Mouse (Mus musculus): ENCODE results near the gene Obp2b. TPM values are rescaled to one million over a fixed set of nuclear protein-coding genes. Genes with fewer than 3 reads are reported as not detected.
"Not testable (repeated sequence)": the region's sequence is repeated elsewhere in the genome, so short reads cannot be mapped to it uniquely, and the experiment has no call there.

Gene Obp2b
- polyA plus RNA-seq (2016; fragmentation: Nextera tagmentation; extraction: Ambion mirVana), result not detected in 2 replicates

DNA sequence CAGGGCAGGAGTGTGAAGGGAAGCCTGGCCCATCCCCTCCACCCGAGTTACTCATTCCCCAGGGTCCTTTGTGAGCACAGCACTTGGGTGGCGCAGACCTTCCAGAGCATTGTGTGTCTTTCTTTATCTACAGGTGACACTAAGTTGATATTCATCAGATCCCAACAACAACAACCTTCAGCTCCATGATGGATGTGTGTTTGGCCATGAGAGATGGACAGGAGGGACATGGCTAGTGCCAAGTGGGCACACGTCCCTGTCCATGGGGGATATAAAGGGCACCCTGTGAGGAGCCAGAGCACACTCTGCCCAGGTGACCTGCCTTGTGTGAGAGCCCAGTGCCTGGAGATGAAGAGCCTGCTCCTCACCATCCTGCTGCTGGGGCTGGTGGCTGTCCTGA lies at the start of gene Obp2b:
Obp2b (plus strand) TSS at position 301 of the 400 bp plus-strand sequence.
- not testable (repeated sequence) for H3K36me3 ChIP-seq; H3K9ac ChIP-seq (replicated peaks); H3K4me1 ChIP-seq (replicated peaks); H3K27me3 ChIP-seq; H3K4me3 ChIP-seq (replicated peaks); H3K9me3 ChIP-seq; ATAC-seq (ENCODE audit: insufficient number of reproducible peaks, insufficient read depth, low FRiP score, low TSS enrichment, low read depth); H3K4me2 ChIP-seq; H3K27ac ChIP-seq
- WGBS, result 81% methylated on average over 3 of the region's 3 CpGs

DNA sequence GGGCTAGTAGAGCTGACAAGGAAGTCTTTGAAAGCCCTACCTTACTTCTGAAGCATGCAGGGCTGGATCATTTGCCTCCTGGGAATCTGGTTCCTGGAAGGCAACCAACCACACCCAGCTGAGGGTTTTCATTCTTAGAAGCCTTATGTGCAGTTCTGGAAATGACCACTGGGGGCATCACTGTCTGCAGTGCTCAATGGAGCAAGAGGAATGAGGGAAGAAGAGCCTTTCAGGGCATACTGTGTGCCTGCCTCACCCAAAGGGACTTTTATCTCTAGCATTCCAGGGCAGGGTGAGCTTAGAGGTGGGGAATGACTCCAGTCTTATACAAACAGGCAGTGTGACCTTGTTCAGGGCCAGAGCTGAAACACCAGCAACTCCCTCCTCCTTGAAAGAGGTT lies 42.2 kb upstream of the Obp2b start:
- no peak for ATAC-seq (ENCODE audit: insufficient number of reproducible peaks, insufficient read depth, low FRiP score, low TSS enrichment, low read depth)
- H3K4me1 ChIP-seq (replicated peaks), result no peaks in the 10 kb centered on the region
- H3K27ac ChIP-seq, result no peak overlapping the region
- H3K4me3 ChIP-seq (replicated peaks), result no peak overlapping the region
- H3K27me3 ChIP-seq, result no peaks in the 10 kb centered on the region; the same call in 1 of the 2 replicates
- no peak overlapping the region for H3K4me2 ChIP-seq
- H3K36me3 ChIP-seq, result no peaks in the 10 kb centered on the region
- no peaks in the 10 kb centered on the region for H3K9me3 ChIP-seq
- no peak overlapping the region for H3K9ac ChIP-seq (replicated peaks)

DNA sequence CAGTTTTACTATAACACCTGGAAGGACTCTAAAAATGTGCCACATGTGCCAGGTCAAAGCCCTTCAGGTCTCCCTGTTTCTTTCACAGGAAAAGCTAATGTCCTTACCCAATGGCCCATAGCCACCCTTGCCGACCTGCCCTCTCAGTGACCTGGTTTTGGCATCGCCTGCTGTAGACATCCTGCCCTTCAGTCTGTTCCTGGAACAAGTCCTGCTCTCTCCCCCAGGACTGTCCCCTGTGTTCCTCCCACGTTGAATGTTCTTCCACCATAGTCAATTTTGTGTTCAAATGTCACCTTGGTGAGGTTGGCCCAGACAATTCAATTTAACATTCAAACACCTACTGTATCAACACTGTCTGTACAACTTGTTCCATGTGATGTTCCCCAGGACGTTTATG lies 39.9 kb upstream of the Obp2b start:
- 66% methylated on average over 4 of the region's 4 CpGs for WGBS
- H3K4me1 ChIP-seq (replicated peaks), result no peaks in the 10 kb centered on the region
- no peak for ATAC-seq (ENCODE audit: insufficient number of reproducible peaks, insufficient read depth, low FRiP score, low TSS enrichment, low read depth)
- H3K9ac ChIP-seq (replicated peaks), result no peak overlapping the region
- no peak overlapping the region for H3K4me3 ChIP-seq (replicated peaks)
- H3K27me3 ChIP-seq, result no peaks in the 10 kb centered on the region; the same call in 1 of the 2 replicates
- H3K27ac ChIP-seq, result no peak overlapping the region
- H3K9me3 ChIP-seq, result no peaks in the 10 kb centered on the region
- H3K36me3 ChIP-seq, result no peaks in the 10 kb centered on the region
- H3K4me2 ChIP-seq, result no peak overlapping the region

- H3K4me3 ChIP-seq (replicated peaks), result no peak overlapping the region
- H3K4me1 ChIP-seq (replicated peaks), result no peaks in the 10 kb centered on the region
- ATAC-seq (ENCODE audit: insufficient number of reproducible peaks, insufficient read depth, low FRiP score, low TSS enrichment, low read depth), result no peak
- H3K27ac ChIP-seq, result no peak overlapping the region; the same call in 1 of the 2 replicates
- H3K27me3 ChIP-seq, result no peaks in the 10 kb centered on the region; the same call in 1 of the 2 replicates
- H3K9me3 ChIP-seq, result no peaks in the 10 kb centered on the region
- 85% methylated on average over 2 of the region's 2 CpGs for WGBS
- no peak overlapping the region for H3K4me2 ChIP-seq
- no peaks in the 10 kb centered on the region for H3K36me3 ChIP-seq
- H3K9ac ChIP-seq (replicated peaks), result no peak overlapping the region
These were observed 38.1 kb upstream of the Obp2b start for GRCm38 (mm10) chr2:25698696-25699095.

DNA sequence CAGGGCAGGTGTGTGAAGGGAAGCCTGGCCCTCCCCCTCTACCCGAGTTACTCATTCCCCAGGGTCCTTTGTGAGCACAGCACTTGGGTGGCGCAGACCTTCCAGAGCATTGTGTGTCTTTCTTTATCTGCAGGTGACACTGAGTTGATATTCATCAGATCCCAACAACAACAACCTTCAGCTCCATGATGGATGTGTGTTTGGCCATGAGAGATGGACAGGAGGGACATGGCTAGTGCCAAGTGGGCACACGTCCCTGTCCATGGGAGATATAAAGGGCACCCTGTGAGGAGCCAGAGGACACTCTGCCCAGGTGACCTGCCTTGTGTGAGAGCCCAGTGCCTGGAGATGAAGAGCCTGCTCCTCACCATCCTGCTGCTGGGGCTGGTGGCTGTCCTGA lies 37.1 kb upstream of the Obp2b start, which contains the start of gene Obp2a:
Obp2a (plus strand) TSS at position 301 of the 400 bp plus-strand sequence.
- 82% methylated on average over 3 of the region's 3 CpGs for WGBS
- H3K4me2 ChIP-seq; H3K27ac ChIP-seq; H3K4me1 ChIP-seq (replicated peaks); H3K9me3 ChIP-seq; H3K4me3 ChIP-seq (replicated peaks); H3K27me3 ChIP-seq; H3K36me3 ChIP-seq; ATAC-seq (ENCODE audit: insufficient number of reproducible peaks, insufficient read depth, low FRiP score, low TSS enrichment, low read depth); H3K9ac ChIP-seq (replicated peaks): not testable (repeated sequence)

DNA sequence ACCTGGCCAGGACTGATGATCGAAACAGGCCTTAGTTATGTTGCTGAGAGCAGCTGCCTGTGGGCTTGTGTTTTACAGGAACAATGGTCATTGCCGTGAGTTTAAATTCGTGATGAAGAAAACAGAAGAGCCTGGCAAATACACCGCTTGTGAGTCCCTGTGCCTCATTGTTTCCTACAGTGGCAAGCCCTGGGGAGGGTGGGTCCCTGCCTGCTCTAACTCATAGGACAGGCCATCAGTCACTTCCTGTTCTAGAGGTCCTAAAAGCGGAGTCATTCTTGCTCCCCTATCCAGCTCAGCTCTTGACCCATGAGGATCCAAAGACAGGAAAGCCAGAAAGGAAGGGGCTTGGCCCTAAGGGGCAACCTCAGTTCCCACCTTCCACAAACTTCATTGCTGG lies 35.8 kb upstream of the Obp2b start:
- H3K9ac ChIP-seq (replicated peaks), result no peak overlapping the region

GRCm38 (mm10) chr2:25703706-25704105 lies 33.1 kb upstream of the Obp2b start:
- Histone ChIP-seq H3K27me3 (no peaks in the 10 kb centered on the region), H3K9me3 (no peaks in the 10 kb centered on the region), H3K27ac (no peak overlapping the region), H3K4me3 (replicated peaks) (no peak overlapping the region), H3K36me3 (peaks cover 4% of the 10 kb centered on the region; the same call in 1 of the 2 replicates), H3K9ac (replicated peaks) (no peak overlapping the region), H3K4me2 (no peak overlapping the region), H3K4me1 (replicated peaks) (peaks cover 9% of the 10 kb centered on the region)
- 80% methylated on average over 4 of the region's 4 CpGs for WGBS
- ATAC-seq (ENCODE audit: insufficient number of reproducible peaks, insufficient read depth, low FRiP score, low TSS enrichment, low read depth), result no peak

More for the DNA sequence above, 35.8 kb upstream of the Obp2b start:
- Histone ChIP-seq H3K27ac (no peak overlapping the region), H3K27me3 (no peaks in the 10 kb centered on the region; the same call in 1 of the 2 replicates), H3K4me2 (no peak overlapping the region), H3K36me3 (no peaks in the 10 kb centered on the region), H3K4me1 (replicated peaks) (no peaks in the 10 kb centered on the region), H3K4me3 (replicated peaks) (no peak overlapping the region), H3K9me3 (no peaks in the 10 kb centered on the region)
- 72% methylated on average over 5 of the region's 5 CpGs for WGBS
- ATAC-seq (ENCODE audit: insufficient number of reproducible peaks, insufficient read depth, low FRiP score, low TSS enrichment, low read depth), result no peak

DNA sequence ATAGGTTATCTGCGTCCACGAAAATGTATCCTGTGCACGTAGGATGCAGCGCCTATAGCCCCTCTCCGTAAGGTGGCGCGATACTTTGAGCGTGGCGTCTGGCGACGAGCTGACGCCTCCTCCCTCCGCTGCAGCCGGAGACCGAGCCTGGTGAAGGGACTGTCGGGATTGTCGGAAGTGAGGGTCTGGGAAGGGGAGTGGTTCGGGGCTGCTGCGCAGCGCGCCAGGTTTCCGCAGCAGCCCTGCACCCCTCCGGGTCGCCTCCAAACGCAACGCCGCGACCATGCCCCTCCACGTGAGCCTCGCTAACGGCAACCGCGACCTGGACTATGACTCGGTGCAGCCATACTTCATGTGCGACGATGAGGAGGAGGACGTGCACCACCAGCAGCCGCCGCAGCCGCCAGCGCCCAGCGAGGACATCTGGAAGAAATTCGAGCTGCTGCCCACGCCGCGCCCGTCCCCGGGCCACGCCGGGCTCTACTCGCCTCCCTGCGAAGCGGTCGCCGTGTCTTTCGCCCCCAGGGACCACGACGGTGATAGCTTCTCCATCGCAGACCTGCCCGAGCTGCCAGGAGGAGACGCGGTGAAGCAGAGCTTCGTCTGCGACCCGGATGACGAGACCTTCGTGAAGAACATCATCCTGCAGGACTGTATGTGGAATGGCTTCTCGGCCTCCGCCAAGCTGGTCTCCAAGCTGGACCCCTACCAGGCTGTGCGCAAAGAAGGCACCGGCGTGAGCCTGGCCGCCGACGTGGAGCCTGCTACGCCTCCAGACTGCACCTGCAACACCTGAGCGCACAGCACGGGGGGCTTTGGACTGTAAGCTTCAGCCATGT lies 29.9 kb upstream of the Obp2b start, which contains the start of gene Bmyc:
Bmyc (plus strand) TSS at position 97 of the 839 bp plus-strand sequence.
- Histone ChIP-seq H3K4me1 (replicated peaks) (peaks cover 9% of the 10 kb centered on the region), H3K9ac (replicated peaks) (peak within 1 kb of the TSS; percentile 75), H3K27me3 (no peaks in the 10 kb centered on the region), H3K36me3 (peaks cover 5% of the 10 kb centered on the region; the same call in 1 of the 2 replicates), H3K4me2 (peak within 1 kb of the TSS; percentile 90), H3K4me3 (replicated peaks) (peak within 1 kb of the TSS; percentile 65), H3K9me3 (no peaks in the 10 kb centered on the region), H3K27ac (peak within 1 kb of the TSS; percentile 79)
- ATAC-seq (ENCODE audit: insufficient number of reproducible peaks, insufficient read depth, low FRiP score, low TSS enrichment, low read depth), result peak; percentile 91
- under 1% methylated on average over 78 of the region's 78 CpGs for WGBS

DNA sequence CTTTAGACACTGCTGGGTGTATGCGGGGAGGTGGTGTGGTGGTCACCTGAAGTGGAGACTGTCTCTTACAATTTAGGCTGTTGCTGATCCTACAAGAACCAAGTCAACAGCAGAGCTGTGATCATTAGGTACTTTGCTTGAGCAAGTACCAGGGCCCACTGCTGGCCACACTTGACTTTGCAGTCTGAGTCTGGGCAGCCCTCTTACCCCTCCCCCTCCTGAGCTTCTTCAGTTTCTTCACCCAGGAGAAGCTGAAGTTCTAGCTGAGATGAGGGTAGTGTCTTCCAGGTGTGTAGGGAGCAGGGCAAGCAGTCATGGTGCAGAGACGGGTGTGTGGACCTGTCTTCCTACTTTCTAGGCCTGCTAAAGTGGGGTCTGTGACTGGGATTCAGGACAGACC lies 28.7 kb upstream of the Obp2b start:
- no peaks in the 10 kb centered on the region for H3K9me3 ChIP-seq
- WGBS, result 73% methylated on average over 2 of the region's 2 CpGs
- no peak overlapping the region for H3K9ac ChIP-seq (replicated peaks)
- peak overlapping the region; percentile 37 for H3K4me2 ChIP-seq
- H3K4me1 ChIP-seq (replicated peaks), result peaks cover 9% of the 10 kb centered on the region
- no peak overlapping the region; the same call in 1 of the 2 replicates for H3K4me3 ChIP-seq (replicated peaks)
- H3K27me3 ChIP-seq, result no peaks in the 10 kb centered on the region
- ATAC-seq (ENCODE audit: insufficient number of reproducible peaks, insufficient read depth, low FRiP score, low TSS enrichment, low read depth), result no peak
- H3K36me3 ChIP-seq, result peaks cover 5% of the 10 kb centered on the region; the same call in 1 of the 2 replicates
- no peak overlapping the region for H3K27ac ChIP-seq

DNA sequence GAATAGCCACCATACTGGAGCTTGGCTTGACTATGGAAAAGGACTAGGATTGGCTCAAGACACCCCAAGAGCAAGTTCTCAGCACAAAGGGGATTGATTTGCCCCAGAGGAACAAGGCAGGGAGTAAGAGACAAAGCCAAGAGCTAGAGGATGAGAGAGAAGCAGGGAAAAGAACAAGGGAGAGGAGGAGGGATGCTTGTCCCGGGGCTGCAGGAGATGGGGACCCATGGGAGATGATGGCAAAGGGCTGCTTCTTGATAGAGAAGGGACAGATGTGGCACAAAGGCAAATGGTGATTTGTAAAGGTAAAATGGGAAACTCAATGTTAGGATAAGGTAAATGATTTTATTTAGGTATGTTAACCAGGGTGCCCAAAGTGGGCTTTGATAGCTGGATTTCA lies 27.8 kb upstream of the Obp2b start:
- H3K4me3 ChIP-seq (replicated peaks); H3K9me3 ChIP-seq; ATAC-seq (ENCODE audit: insufficient number of reproducible peaks, insufficient read depth, low FRiP score, low TSS enrichment, low read depth); H3K4me2 ChIP-seq; H3K27ac ChIP-seq; H3K4me1 ChIP-seq (replicated peaks); H3K9ac ChIP-seq (replicated peaks); H3K27me3 ChIP-seq; H3K36me3 ChIP-seq: not testable (repeated sequence)
- 90% methylated on average over 1 of the region's 1 CpGs for WGBS

- H3K27ac ChIP-seq; H3K36me3 ChIP-seq; H3K4me1 ChIP-seq (replicated peaks); ATAC-seq (ENCODE audit: insufficient number of reproducible peaks, insufficient read depth, low FRiP score, low TSS enrichment, low read depth); H3K4me3 ChIP-seq (replicated peaks); H3K4me2 ChIP-seq; H3K9ac ChIP-seq (replicated peaks); H3K9me3 ChIP-seq; H3K27me3 ChIP-seq: not testable (repeated sequence)
- 74% methylated on average over 2 of the region's 2 CpGs for WGBS
These were observed 27.0 kb upstream of the Obp2b start for GRCm38 (mm10) chr2:25709791-25710190.
